Mouse (Mus musculus) spleen, embryonic (tissue): Measurements from ENCODE around the gene Gm20388.

Experiments used
- CTCF ChIA-PET: fragments of 350-600 bp; sonication (Branson Sonifier 250); formaldehyde crosslinking; loops from one replicate; lab custom pipeline; 2022; lab: Charles Lee

Gene Gm20388

DNA sequence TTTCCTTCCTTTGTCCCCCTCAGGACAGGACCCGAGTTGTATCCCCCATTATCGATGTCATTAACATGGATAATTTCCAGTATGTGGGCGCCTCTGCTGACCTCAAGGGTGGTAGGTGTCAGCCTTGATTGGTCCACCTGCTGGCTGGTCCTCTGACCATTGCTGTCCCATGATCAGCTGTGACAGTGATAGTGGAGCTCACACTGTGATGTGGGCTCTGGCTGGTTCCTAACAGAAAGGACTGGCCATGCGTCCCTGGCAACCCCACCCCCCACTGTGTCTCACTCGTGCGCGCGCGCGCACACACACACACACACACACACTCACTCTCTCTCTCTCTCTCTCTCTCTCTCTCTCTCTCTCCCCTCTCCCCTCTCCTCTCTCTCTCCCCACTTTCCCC is 4419.0 kb downstream of the Gm20388 start:
- CTCF ChIA-PET, result no interaction called here

- CTCF ChIA-PET, result no interaction called here
Measured at GRCm38 (mm10) chr8:124330433-124330832, 4419.8 kb downstream of the Gm20388 start.

- CTCF ChIA-PET, result interaction anchor here (0.6 kb wide), 1 partner anchor 133 kb away, joined by 4 read pairs; no protein-coding TSS in a partner anchor
Measured at GRCm38 (mm10) chr8:124331094-124331493, 4420.5 kb downstream of the Gm20388 start.

GRCm38 (mm10) chr8:124331706-124332105 is 4421.1 kb downstream of the Gm20388 start:
- CTCF ChIA-PET, result no interaction called here

GRCm38 (mm10) chr8:124336302-124336701 is 4425.7 kb downstream of the Gm20388 start:
- CTCF ChIA-PET, result no interaction called here

GRCm38 (mm10) chr8:124339742-124340141 is 4429.1 kb downstream of the Gm20388 start:
- CTCF ChIA-PET, result interaction anchor here (1.2 kb wide), 1 partner anchor 13 kb away, joined by 3 read pairs; no protein-coding TSS in a partner anchor

DNA sequence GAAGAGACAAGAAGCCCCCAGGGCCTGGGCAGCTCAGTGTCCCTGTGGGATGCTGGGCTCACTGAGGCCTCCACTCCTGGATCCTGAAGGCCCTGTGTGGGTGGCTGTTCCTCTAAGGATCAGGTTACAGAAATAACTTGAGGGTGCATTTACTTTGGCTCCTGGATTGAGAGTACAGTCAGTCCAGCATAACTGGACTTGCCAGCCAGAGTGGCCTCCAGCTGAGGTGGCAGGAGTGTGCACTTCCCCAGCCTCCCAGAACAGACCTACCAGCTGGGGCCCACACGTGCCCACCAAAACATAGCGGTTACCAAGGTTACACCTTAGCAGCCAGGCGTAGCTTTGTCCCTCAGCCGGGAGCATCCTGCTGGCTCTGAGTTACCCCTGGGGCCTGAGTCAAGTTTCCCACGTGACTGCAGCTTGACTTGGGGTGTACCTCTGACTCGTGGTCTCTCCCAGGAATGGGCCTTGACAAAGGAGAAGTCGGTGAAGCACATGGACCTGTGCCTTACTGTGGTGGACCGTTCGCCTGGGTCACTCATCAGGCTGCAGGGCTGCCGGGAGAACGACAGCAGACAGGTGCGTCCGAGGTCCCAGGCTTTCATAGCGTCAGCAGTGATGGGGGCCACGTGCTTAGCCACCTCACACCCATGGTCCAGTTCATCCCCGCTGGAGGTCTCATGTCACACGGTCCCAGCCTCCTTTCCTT is 4429.9 kb downstream of the Gm20388 start:
- CTCF ChIA-PET, result interaction anchor here (1.2 kb wide), 1 partner anchor 13 kb away, joined by 3 read pairs; no protein-coding TSS in a partner anchor

DNA sequence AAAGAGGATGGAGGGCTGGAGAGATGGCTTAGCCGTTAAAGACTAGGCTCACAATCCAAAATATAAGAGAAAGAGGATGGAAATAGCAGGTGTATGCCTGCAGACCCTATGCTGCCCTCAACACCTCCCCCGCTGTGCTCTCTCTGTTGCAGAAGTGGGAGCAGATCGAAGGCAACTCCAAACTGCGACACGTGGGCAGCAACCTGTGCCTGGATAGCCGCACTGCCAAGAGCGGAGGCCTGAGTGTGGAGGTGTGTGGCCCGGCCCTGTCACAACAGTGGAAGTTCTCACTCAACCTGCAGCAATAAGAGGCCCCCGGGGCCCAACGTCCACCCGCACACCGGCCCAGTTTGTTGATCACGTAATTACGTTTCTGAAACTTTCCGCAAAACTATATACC is 4432.5 kb downstream of the Gm20388 start:
- CTCF ChIA-PET, result interaction anchor here (0.6 kb wide), 1 partner anchor 683 kb away, joined by 4 read pairs; no protein-coding TSS in a partner anchor

DNA sequence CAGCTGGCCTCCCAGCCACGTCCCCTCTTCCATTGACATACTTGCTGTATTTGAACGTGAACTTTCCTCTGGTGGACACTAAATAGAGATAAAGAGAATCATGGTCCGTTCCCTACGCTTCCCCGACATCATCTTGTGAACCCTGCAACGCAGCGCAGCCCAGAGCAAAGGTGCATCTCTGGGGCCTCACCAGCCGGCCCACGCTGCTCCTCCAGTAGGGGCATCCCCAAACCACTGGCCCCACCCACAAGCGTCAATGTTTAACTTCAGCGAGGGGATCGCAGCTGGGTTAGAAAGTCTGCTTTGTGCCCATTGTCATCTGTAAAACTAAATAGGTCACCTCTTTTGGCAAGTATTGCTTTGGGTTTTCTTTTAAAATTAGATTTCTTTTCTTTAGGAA is 4433.4 kb downstream of the Gm20388 start:
- CTCF ChIA-PET, result no interaction called here

DNA sequence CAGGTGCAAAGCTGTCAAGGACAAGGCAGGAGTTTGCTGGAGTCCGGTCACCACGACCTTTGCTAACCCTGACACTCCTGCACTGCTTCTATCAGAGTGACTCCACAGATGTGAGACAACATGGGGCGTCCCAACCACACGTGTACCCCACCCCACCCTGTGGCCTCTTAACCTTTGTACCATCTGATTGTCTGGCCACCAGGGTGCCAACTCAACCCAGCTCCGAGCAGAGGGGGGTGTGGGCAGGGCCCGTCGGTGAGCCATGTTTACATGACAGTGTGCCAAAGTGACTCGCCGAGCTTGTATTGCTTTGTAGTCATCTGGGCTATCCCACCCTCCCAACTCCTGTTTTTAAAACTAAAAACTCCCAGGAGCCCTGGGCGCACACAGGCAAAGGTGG is 4434.5 kb downstream of the Gm20388 start:
- CTCF ChIA-PET, result no interaction called here

GRCm38 (mm10) chr8:124346852-124347523 is 4436.3 kb downstream of the Gm20388 start:
- CTCF ChIA-PET, result interaction anchor here (0.8 kb wide), 1 partner anchor 275 kb away, joined by 3 read pairs; no protein-coding TSS in a partner anchor

DNA sequence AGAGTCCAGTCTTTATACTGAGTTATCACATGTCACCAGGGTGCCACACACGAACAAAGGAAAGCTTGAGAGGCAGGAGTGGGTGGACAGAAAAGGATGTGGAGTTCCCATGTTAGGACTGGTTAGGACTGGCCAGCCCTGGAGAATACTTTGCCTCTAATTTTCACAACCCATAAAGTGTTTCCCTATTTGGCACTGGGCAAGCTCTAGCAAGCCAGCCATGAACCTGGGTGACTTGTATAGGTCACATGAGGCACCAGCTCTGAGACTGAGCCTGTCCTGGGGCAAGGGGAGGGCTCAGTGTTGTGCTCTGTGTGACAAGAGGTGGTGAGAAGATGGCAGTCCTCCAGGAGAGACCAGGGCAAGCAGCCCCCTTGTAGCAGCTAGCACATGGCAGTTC is 4437.4 kb downstream of the Gm20388 start:
- CTCF ChIA-PET, result interaction anchor here (1.0 kb wide), 1 partner anchor 376 kb away, joined by 3 read pairs; no protein-coding TSS in a partner anchor

GRCm38 (mm10) chr8:124349663-124350062 is 4439.0 kb downstream of the Gm20388 start:
- CTCF ChIA-PET, result interaction anchor here (0.6 to 1.3 kb wide), 3 partner anchors 47 to 453 kb away, joined by 3 to 16 read pairs (median 4); no protein-coding TSS in a partner anchor

- CTCF ChIA-PET, result no interaction called here
Measured at GRCm38 (mm10) chr8:124351636-124352035, 4441.0 kb downstream of the Gm20388 start.

DNA sequence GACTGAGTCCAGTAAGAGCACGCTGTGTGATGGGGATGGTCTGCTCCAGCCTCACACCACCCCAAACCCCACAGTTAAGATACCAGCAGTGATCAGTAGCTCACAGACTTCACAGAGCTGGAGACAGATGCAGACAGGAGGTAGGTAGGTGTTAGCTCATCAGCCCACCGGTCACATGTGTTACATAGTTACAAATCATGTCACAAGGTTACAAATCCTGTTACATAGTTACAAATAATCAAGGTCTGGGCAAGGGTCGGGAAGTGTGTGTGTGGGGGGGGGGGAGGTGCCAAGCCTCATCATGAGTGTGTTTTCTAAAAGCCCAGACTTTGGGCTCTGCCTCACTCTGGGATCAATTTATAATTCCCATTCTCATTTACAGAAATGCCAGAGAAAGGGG is 4450.3 kb downstream of the Gm20388 start:
- CTCF ChIA-PET, result no interaction called here

GRCm38 (mm10) chr8:124361773-124362427 is 4451.3 kb downstream of the Gm20388 start:
- CTCF ChIA-PET, result no interaction called here

GRCm38 (mm10) chr8:124362589-124362988 is 4451.9 kb downstream of the Gm20388 start:
- CTCF ChIA-PET, result no interaction called here

DNA sequence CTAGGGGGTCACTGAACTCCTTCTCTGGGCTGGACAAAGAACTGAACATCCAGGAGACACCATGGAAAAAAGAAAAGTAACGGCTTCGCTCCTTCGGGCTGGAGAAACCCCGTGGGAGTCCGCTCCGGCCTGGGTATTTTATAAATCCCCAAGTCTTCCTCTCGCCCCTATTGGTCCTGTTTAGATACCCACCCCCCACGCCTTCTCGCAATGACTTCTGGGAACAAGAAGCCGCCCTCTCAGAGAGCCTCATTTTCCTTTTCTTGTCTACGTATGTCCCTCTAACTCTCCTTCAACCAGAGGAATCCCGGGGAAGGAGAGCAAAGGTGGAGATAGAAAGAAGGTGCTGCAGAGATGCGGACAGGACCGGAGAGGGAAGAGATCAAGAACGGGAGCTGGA is 4452.7 kb downstream of the Gm20388 start:
- CTCF ChIA-PET, result no interaction called here

GRCm38 (mm10) chr8:124368213-124368612 is 4457.6 kb downstream of the Gm20388 start:
- CTCF ChIA-PET, result no interaction called here

- CTCF ChIA-PET, result no interaction called here
Measured at GRCm38 (mm10) chr8:124370422-124371183, 4460.0 kb downstream of the Gm20388 start.

- CTCF ChIA-PET, result no interaction called here
Measured at GRCm38 (mm10) chr8:124371410-124372123, 4460.9 kb downstream of the Gm20388 start.
